Mouse (Mus musculus) heart, embryonic 13.5 days (tissue): Measurements from ENCODE around the gene Ttf1. TPM values are rescaled to one million over a fixed set of nuclear protein-coding genes. Genes with fewer than 3 reads are reported as not detected.
"Not testable (repeated sequence)": the region's sequence is repeated elsewhere in the genome, so short reads cannot be mapped to it uniquely, and the experiment has no call there.

Experiments used
- ATAC-seq: fragments of 200-750 bp; cut with Nextera tagmentation; 2 replicates; pipeline ENCODE4 v1.8.0; 2017; ENCODE audit warnings: moderate TSS enrichment; ENCODE audit not compliant: insufficient number of reproducible peaks, low FRiP score, low TSS enrichment; ENCODE audit errors: extremely low read depth
- H3K27ac ChIP-seq: fragments of 300-500 bp; sonication (generic); replicated peaks from 2 replicates; pipeline ENCODE4 v1.5.1; 2015; ENCODE audit warnings: moderate library complexity, mild to moderate bottlenecking, inconsistent platforms
- H3K27me3 ChIP-seq: fragments of 300-500 bp; sonication (generic); replicated peaks from 2 replicates; pipeline ENCODE4 v1.6.1; 2015; ENCODE audit warnings: mild to moderate bottlenecking, inconsistent platforms
- H3K36me3 ChIP-seq: fragments of 300-500 bp; sonication (generic); 2 replicates; pipeline ENCODE4 v1.6.1; 2015; ENCODE audit warnings: mild to moderate bottlenecking, inconsistent platforms
- H3K4me1 ChIP-seq: fragments of 300-500 bp; sonication (generic); 2 replicates; pipeline ENCODE4 v1.6.1; 2015; ENCODE audit warnings: inconsistent platforms
- H3K4me2 ChIP-seq: fragments of 300-500 bp; sonication (generic); 2 replicates; pipeline ENCODE4 v1.6.1; 2015; ENCODE audit warnings: inconsistent platforms, mild to moderate bottlenecking, moderate library complexity
- H3K4me3 ChIP-seq: fragments of 300-500 bp; sonication (generic); 2 replicates; pipeline ENCODE4 v1.5.1; 2015; ENCODE audit warnings: moderate library complexity, mild to moderate bottlenecking, inconsistent platforms
- H3K9ac ChIP-seq: fragments of 300-500 bp; sonication (generic); 2 replicates; pipeline ENCODE4 v1.6.1; 2015; ENCODE audit warnings: inconsistent platforms, mild to moderate bottlenecking, moderate library complexity
- H3K9me3 ChIP-seq: fragments of 300-500 bp; sonication (generic); 2 replicates; pipeline ENCODE4 v1.6.1; 2016; ENCODE audit warnings: inconsistent platforms
- WGBS: fragments of 180-500 bp; shearing (Covaris S2); methylation state at CpG from one replicate; pipeline ENCODE4 v1.1.7; 2015; ENCODE audit warnings: mixed read lengths; 5-methylcytosine and 5-hydroxymethylcytosine counted together
- polyA plus RNA-seq: library from polyadenylated mRNA; unstranded; fragments of >200 nt; fragmentation: Nextera tagmentation; extraction: Ambion mirVana; gene quantifications from 2 replicates; pipeline ENCODE4 v1.2.1, GENCODE M21; 2015

Ttf1 gene
- polyA plus RNA-seq, 1 experiment from 2014 or later = 5.0 TPM

GRCm38 (mm10) chr2:29098786-29099185 lies 38.7 kb downstream of the Ttf1 start:
- WGBS = 76% methylated on average over 8 of the region's 8 CpGs
- no peaks in the 10 kb centered on the region for H3K36me3 ChIP-seq
- ATAC-seq = no peak
- no peak overlapping the region for H3K9ac ChIP-seq
- no peaks in the 10 kb centered on the region for H3K9me3 ChIP-seq
- H3K27me3 ChIP-seq = no peaks in the 10 kb centered on the region
- no peak overlapping the region for H3K27ac ChIP-seq
- H3K4me1 ChIP-seq = no peaks in the 10 kb centered on the region
- no peak overlapping the region for H3K4me3 ChIP-seq
- no peak overlapping the region for H3K4me2 ChIP-seq

DNA sequence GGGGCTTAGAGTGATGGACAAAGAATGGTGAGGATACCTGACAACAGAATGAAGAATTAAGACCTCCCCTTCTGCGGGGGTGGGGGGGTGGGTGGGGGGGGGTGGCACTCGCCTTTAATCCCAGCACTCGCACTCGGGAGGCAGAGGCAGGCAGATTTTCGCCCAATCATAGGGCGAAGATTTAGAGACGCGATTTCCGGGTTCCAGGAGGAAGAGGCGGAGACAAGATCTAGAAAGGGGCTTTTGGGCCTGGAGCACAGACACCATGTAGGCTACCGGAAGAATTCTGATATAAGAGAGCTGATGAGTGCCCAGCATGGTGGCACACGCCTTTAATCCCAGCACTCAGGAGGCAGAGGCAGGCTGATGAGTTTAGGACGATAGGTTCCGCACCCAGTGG lies 39.6 kb downstream of the Ttf1 start:
- Histone ChIP-seq H3K9ac (no peak overlapping the region), H3K4me2 (no peak overlapping the region), H3K4me3 (no peak overlapping the region), H3K9me3 (no peaks in the 10 kb centered on the region), H3K36me3 (no peaks in the 10 kb centered on the region), H3K4me1 (no peaks in the 10 kb centered on the region), H3K27ac (no peak overlapping the region), H3K27me3 (no peaks in the 10 kb centered on the region)
- whole genome bisulfite sequencing = 82% methylated on average over 14 of the region's 14 CpGs
- no peak for ATAC-seq

DNA sequence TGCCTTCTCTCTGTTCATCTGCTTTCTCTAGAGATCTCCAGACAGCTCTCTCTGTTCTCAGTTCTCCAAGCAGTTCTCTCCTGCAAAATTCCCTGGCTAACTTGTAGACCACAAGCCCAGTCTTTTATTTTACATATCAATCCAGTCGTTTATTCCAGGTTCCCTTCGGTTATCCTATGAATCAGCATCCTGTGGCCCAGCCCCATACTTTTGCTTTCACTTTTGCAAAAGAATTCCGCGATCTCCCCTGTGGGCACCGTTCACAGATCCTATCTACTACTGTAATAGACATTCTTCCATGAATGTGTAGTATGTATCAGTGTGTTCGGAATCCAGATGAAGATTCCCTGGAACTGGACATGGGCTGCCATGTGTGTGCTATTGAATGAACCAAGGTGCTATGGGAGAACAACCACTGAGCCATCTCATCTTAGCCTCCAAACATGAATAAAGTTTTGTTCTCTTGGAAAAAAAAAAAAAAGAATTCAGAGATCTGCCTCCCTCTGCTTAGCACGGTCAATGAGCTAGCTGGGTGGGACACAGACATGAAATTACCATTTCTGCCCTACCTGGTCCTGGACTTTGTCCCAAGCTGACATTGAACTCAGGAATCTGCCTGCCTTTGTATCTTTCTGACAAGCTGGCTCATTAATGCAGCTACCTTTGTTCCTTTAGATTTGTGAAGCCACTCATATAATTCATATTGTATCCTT lies 40.9 kb downstream of the Ttf1 start:
- Histone ChIP-seq H3K27me3 (no peaks in the 10 kb centered on the region), H3K4me1 (no peaks in the 10 kb centered on the region), H3K9ac (0 out of 2 replicates have a peak overlapping the region, but pooled peaks have one; percentile 13), H3K4me3 (peak overlapping the region; percentile 5; the same call in 1 of the 2 replicates), H3K27ac (no peak overlapping the region), H3K36me3 (no peaks in the 10 kb centered on the region), H3K9me3 (no peaks in the 10 kb centered on the region), H3K4me2 (peak overlapping the region; percentile 41)
- WGBS = 64% methylated on average over 7 of the region's 7 CpGs
- no peak for ATAC-seq

- H3K4me2 ChIP-seq, H3K9me3 ChIP-seq, H3K27me3 ChIP-seq, H3K36me3 ChIP-seq, H3K27ac ChIP-seq, H3K4me3 ChIP-seq, H3K4me1 ChIP-seq, ATAC-seq, H3K9ac ChIP-seq: not testable (repeated sequence)
- 71% methylated on average over 9 of the region's 10 CpGs for WGBS
Observed at GRCm38 (mm10) chr2:29102416-29103377, 42.6 kb downstream of the Ttf1 start.

DNA sequence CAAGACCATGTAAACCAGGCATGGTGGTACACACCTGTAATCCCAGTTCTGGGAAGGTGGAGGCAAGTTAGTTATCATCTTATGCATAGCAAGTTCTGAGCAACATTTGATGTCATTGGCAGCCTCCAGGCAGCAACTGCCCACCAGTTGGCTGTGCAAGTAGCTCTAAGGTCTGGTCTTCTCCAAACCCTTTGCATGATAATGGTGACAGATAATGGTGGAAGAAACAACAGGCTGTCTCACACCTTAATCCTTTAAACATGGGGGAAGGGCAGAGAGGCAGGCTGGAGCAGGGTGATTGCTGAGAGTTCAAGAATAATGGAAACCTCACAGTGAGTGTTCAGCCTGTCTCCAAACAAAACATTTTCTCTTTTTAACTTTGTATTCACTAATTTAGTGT lies 60.9 kb downstream of the Ttf1 start:
- H3K4me3 ChIP-seq = no peak overlapping the region
- H3K27me3 ChIP-seq = 0 out of 2 replicates have a peak, but pooled peaks cover 2% of the 10 kb centered on the region
- no peaks in the 10 kb centered on the region for H3K9me3 ChIP-seq
- H3K9ac ChIP-seq = no peak overlapping the region
- H3K27ac ChIP-seq = no peak overlapping the region
- no peak overlapping the region for H3K4me2 ChIP-seq
- peaks cover 11% of the 10 kb centered on the region for H3K4me1 ChIP-seq
- no peak for ATAC-seq
- H3K36me3 ChIP-seq = no peaks in the 10 kb centered on the region

GRCm38 (mm10) chr2:29122446-29122845 lies 62.4 kb downstream of the Ttf1 start:
- Histone ChIP-seq H3K9me3 (no peaks in the 10 kb centered on the region), H3K4me3 (no peak overlapping the region), H3K4me2 (no peak overlapping the region), H3K27me3 (no peaks in the 10 kb centered on the region), H3K4me1 (peaks cover 20% of the 10 kb centered on the region), H3K9ac (no peak overlapping the region), H3K27ac (peak overlapping the region; percentile 40; the same call in 1 of the 2 replicates), H3K36me3 (peaks cover 9% of the 10 kb centered on the region)
- no peak for ATAC-seq
- 46% methylated on average over 3 of the region's 3 CpGs for WGBS

- ATAC-seq = no peak
- Histone ChIP-seq H3K27me3 (no peaks in the 10 kb centered on the region), H3K9ac (peak within 1 kb of the TSS; percentile 86), H3K27ac (peak within 1 kb of the TSS; percentile 96), H3K4me1 (peaks cover 20% of the 10 kb centered on the region), H3K4me2 (peak within 1 kb of the TSS; percentile 77), H3K4me3 (peak within 1 kb of the TSS; percentile 74), H3K36me3 (peaks cover 25% of the 10 kb centered on the region), H3K9me3 (no peaks in the 10 kb centered on the region)
- 65% methylated on average over 14 of the region's 14 CpGs for WGBS
Observed at GRCm38 (mm10) chr2:29123907-29124569, 64.0 kb downstream of the Ttf1 start, which contains the start of gene Setx. Setx (plus strand) TSS chr2:29124181.

GRCm38 (mm10) chr2:29124571-29124935 lies 64.5 kb downstream of the Ttf1 start:
- Histone ChIP-seq H3K27ac (peak overlapping the region; percentile 96), H3K9ac (peak overlapping the region; percentile 78), H3K4me3 (peak overlapping the region; percentile 74), H3K4me2 (peak overlapping the region; percentile 77), H3K27me3 (no peaks in the 10 kb centered on the region), H3K4me1 (peaks cover 20% of the 10 kb centered on the region), H3K36me3 (peaks cover 30% of the 10 kb centered on the region), H3K9me3 (no peaks in the 10 kb centered on the region)
- under 1% methylated on average over 24 of the region's 24 CpGs for WGBS
- no peak for ATAC-seq

GRCm38 (mm10) chr2:29124936-29125701 lies 65.1 kb downstream of the Ttf1 start:
- WGBS = under 1% methylated on average over 73 of the region's 81 CpGs

GRCm38 (mm10) chr2:29130118-29130899 lies 70.2 kb downstream of the Ttf1 start:
- Histone ChIP-seq H3K27me3 (no peaks in the 10 kb centered on the region), H3K4me1 (peaks cover 13% of the 10 kb centered on the region), H3K9me3 (no peaks in the 10 kb centered on the region), H3K9ac (no peak overlapping the region), H3K36me3 (peaks cover 83% of the 10 kb centered on the region), H3K27ac (no peak overlapping the region), H3K4me2 (no peak overlapping the region), H3K4me3 (no peak overlapping the region)
- no peak for ATAC-seq
- WGBS = 94% methylated on average over 7 of the region's 7 CpGs

More at GRCm38 (mm10) chr2:29124936-29125701, 65.1 kb downstream of the Ttf1 start:
- peak overlapping the region; percentile 86 for H3K9ac ChIP-seq
- H3K27me3 ChIP-seq = no peaks in the 10 kb centered on the region
- peak overlapping the region; percentile 96 for H3K27ac ChIP-seq
- H3K4me1 ChIP-seq = peaks cover 20% of the 10 kb centered on the region
- H3K36me3 ChIP-seq = peaks cover 36% of the 10 kb centered on the region
- no peaks in the 10 kb centered on the region for H3K9me3 ChIP-seq
- H3K4me2 ChIP-seq = peak overlapping the region; percentile 77
- peak; percentile 96 for ATAC-seq
- H3K4me3 ChIP-seq = peak overlapping the region; percentile 74
